Mouse (Mus musculus): ENCODE results near the gene Pitx1. TPM values are rescaled to one million over a fixed set of nuclear protein-coding genes. Genes with fewer than 3 reads are reported as not detected.

Pitx1 gene
- 22.6 and 37.5 TPM in 2 replicates for polyA plus RNA-seq (2015; fragmentation: Nextera tagmentation; extraction: Ambion mirVana)

DNA sequence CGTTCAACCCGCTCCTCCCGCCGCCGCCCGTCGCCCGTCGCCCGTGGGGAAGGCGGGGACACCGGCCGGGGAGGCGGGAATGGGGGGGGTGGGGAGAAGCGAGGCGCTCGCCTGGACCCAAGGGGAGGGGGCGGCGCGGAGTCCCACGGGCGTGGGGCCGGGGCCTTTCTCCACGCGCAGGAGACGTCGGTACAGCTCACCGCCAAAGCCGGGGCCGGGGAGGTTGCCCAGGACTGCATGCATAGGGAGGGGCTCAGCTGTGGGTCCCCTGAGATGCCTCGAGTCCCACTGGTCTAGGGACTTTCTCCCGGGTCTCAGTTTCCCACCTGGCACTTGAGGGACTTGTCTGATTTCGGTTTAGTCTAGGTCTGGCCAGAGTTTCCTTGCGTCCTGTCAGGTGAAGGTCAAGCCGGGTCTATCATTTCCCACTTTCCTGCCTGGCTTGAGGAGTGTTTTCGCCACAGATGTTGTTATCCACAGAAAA lies at the start of gene Pitx1:
TSS of gene Pitx1 (minus strand) at position 51 of the 484 bp plus-strand sequence.
- peak within 1 kb of the TSS; percentile 51 for H3K4me2 ChIP-seq
- no peak for ATAC-seq (ENCODE audit: insufficient number of reproducible peaks, low FRiP score, low TSS enrichment, low read depth)
- peak within 1 kb of the TSS; percentile 38 for H3K27ac ChIP-seq
- 1% methylated on average over 36 of the region's 36 CpGs for WGBS
- peak within 1 kb of the TSS; percentile 40 for H3K4me3 ChIP-seq
- H3K27me3 ChIP-seq, result peaks cover 97% of the 10 kb centered on the region
- H3K9me3 ChIP-seq, result no peaks in the 10 kb centered on the region
- H3K36me3 ChIP-seq, result no peaks in the 10 kb centered on the region
- peak within 1 kb of the TSS; percentile 26; the same call in 1 of the 2 replicates for H3K9ac ChIP-seq
- H3K4me1 ChIP-seq, result peaks cover 40% of the 10 kb centered on the region

DNA sequence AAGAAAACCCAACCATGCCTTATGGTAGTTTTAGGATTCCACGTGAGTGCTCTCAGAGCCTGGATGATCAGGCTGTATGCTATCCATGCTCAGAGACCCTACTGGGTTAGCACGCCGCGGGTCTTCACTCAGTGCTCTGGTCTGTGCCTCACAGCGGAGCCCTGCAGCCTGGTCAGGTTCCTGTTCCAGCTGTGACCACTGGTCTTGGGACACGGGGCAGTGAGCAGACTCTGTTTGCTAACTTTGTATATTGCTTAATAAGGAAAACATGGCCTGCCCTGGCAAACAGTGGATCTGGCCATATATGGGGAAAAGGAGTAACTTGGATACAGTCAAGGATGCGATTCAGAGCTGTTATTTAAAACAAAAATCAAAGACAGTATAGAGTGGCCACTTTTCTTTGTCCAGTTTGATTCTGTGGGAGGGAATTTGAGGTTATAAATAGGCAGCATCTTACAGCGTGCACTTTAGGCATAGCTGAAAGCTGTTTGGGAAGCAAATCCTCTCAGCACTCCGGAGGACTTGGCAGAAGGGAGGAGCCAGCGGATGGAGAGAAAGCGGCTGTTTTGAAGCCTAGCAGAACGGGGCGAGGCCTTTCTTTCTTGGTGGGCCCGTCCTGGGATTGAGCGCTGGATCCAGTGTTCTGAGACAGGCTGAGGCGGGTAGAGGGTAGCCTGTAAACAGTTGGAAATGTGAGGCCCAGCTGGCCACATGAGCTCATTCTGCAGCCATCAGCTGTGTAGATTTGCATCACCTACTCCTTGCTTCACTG lies 45.6 kb upstream of the Pitx1 start:
- Histone ChIP-seq H3K27me3 (peaks cover 11% of the 10 kb centered on the region), H3K9me3 (no peaks in the 10 kb centered on the region), H3K9ac (no peak overlapping the region), H3K4me3 (no peak overlapping the region), H3K4me1 (peaks cover 4% of the 10 kb centered on the region; the same call in 1 of the 2 replicates), H3K36me3 (no peaks in the 10 kb centered on the region), H3K4me2 (no peak overlapping the region), H3K27ac (no peak overlapping the region)
- no peak for ATAC-seq (ENCODE audit: insufficient number of reproducible peaks, low FRiP score, low TSS enrichment, low read depth)
- 48% methylated on average over 16 of the region's 16 CpGs for WGBS

DNA sequence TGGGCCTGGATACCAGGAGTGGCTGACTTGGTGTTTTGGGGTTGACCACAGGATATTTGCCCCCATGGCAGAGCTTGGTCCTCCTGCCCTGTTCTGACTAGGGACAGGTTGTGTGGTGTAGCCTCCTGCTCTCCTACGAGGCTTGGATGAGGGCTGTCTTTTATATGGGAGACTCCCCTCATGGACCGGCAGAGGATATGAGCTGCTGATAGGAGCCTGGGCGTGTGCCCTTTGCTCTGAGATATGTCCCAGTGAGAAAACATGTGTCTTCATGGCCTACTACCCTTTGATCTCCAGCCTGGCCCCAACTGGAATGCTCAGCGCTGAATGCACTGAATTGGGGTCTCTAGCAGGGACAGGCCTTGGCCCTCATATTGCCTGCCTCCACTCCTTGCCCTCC lies 42.4 kb upstream of the Pitx1 start:
- Histone ChIP-seq H3K36me3 (no peaks in the 10 kb centered on the region), H3K4me2 (no peak overlapping the region), H3K4me1 (peaks cover 4% of the 10 kb centered on the region; the same call in 1 of the 2 replicates), H3K27me3 (peaks cover 11% of the 10 kb centered on the region), H3K4me3 (no peak overlapping the region), H3K27ac (no peak overlapping the region), H3K9me3 (no peaks in the 10 kb centered on the region), H3K9ac (no peak overlapping the region)
- WGBS, result 88% methylated on average over 4 of the region's 4 CpGs
- no peak for ATAC-seq (ENCODE audit: insufficient number of reproducible peaks, low FRiP score, low TSS enrichment, low read depth)

DNA sequence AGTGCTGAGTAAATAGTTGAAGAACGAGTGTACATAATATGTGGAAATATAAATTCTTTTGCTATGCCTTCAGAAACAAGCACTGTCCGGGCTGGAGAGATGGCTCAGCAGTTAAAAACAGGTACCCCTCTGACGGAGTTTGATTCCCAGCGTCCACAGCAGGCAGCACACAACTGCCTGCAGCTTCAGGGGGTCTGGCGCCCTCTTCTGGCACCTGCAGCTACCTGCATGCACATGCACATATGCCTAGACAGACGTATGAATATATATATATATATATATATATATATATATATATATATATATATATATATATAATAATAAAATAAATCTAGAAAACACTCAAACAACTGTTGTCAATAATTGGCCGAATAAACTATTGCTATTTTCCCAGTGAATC lies 35.4 kb upstream of the Pitx1 start:
- Histone ChIP-seq H3K27me3 (no peaks in the 10 kb centered on the region), H3K4me2 (no peak overlapping the region), H3K9ac (no peak overlapping the region), H3K27ac (no peak overlapping the region), H3K4me3 (no peak overlapping the region), H3K4me1 (no peaks in the 10 kb centered on the region), H3K36me3 (no peaks in the 10 kb centered on the region), H3K9me3 (no peaks in the 10 kb centered on the region)
- 80% methylated on average over 7 of the region's 7 CpGs for WGBS
- no peak for ATAC-seq (ENCODE audit: insufficient number of reproducible peaks, low FRiP score, low TSS enrichment, low read depth)

DNA sequence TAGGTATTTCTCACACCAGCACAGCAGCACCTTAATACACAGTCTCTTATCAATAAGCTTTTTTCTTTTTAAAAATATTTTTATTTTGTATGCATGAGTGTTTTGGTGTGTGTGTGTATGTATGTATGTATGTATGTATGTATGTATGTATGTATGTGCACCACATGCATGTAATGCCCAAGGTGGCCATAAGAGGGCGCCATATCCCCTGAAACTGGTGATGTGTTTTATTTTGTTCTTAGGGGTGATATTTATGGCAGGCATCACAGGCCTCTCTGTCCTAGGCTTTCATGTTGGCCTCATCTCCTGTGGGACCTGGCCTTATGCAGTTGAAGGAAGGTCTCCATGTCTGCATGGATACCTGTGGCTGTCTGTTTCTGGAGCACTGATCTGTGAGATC lies 34.0 kb upstream of the Pitx1 start:
- Histone ChIP-seq H3K4me3 (no peak overlapping the region), H3K4me1 (no peaks in the 10 kb centered on the region), H3K9ac (no peak overlapping the region), H3K9me3 (no peaks in the 10 kb centered on the region), H3K36me3 (no peaks in the 10 kb centered on the region), H3K4me2 (no peak overlapping the region), H3K27ac (no peak overlapping the region), H3K27me3 (peaks cover 4% of the 10 kb centered on the region)
- ATAC-seq (ENCODE audit: insufficient number of reproducible peaks, low FRiP score, low TSS enrichment, low read depth), result no peak
- WGBS, result 73% methylated on average over 1 of the region's 1 CpGs

DNA sequence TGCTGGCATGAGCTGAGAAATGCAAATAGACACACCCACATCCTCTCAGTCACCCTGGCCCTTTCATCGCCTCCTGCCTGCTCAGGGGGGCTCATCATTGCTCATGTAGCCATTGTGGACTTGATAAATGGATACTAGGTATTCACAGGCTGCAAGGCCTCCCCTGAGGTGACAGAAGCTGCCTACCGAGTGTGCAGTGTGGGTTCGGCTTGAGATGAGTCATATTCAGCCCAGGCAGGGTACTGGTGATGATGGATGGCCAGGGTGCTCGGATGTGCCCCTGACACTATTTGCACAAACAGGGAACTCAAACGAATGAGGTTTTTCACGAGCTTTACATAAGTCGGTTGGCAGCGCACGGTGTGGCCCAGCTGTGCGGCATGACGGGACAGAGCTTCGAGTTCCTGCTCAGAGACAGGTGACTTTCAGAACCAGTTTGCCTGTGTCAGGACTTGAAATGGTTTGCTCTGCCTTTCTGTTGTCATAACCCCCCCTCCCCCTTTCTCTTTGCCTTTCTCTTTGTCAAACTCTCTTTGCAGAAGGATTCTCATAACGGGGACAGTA lies 31.6 kb upstream of the Pitx1 start:
- no peak for ATAC-seq (ENCODE audit: insufficient number of reproducible peaks, low FRiP score, low TSS enrichment, low read depth)
- H3K4me3 ChIP-seq, result no peak overlapping the region
- H3K27ac ChIP-seq, result no peak overlapping the region
- no peak overlapping the region for H3K4me2 ChIP-seq
- no peak overlapping the region for H3K9ac ChIP-seq
- H3K9me3 ChIP-seq, result no peaks in the 10 kb centered on the region
- H3K27me3 ChIP-seq, result peaks cover 27% of the 10 kb centered on the region
- 46% methylated on average over 13 of the region's 13 CpGs for WGBS
- no peaks in the 10 kb centered on the region for H3K4me1 ChIP-seq
- no peaks in the 10 kb centered on the region for H3K36me3 ChIP-seq

DNA sequence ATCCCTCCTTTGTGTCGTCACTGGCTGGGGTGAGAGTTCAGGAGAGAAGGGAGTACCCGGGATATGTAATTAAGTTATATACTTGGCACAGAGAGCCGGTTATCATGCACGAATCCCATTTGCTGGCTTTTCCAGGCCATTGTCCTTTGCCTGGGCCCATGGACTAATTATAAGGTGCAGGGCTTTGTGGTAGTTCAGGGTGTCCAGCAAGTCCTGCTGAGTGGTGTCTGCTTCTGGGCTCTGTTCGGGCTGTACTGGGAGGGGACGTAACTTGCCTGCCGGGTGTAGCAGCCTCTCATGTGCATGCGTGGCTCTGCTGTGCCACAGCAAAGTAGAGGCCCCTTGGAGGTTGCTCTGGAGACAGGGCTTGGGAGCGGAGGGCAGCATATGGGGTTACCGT lies 24.5 kb upstream of the Pitx1 start:
- 60% methylated on average over 10 of the region's 10 CpGs for WGBS
- ATAC-seq (ENCODE audit: insufficient number of reproducible peaks, low FRiP score, low TSS enrichment, low read depth), result no peak
- Histone ChIP-seq H3K4me3 (no peak overlapping the region), H3K4me1 (peaks cover 26% of the 10 kb centered on the region), H3K9ac (no peak overlapping the region), H3K27ac (no peak overlapping the region), H3K27me3 (peaks cover 79% of the 10 kb centered on the region), H3K4me2 (no peak overlapping the region), H3K36me3 (no peaks in the 10 kb centered on the region), H3K9me3 (no peaks in the 10 kb centered on the region)

DNA sequence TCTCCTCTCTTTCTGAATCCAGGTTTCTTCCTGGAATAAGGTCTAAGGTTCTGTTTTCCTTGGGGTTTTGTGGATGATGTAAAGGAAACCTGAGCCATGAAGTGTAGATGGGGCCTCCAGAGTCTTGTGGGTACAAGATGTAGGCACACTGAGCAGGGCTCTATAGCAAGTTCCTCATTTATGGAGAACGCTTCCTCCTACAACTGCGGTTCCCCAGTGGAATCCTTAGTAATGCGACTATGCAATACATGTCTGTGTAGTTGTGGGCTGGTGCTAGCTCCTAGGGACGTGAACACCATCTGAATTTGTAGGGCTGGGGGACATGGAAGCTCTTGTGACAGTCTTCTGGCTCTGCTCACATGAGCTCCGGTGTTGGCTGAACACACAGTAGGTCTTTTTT lies 22.5 kb upstream of the Pitx1 start:
- ATAC-seq (ENCODE audit: insufficient number of reproducible peaks, low FRiP score, low TSS enrichment, low read depth), result no peak
- Histone ChIP-seq H3K27ac (no peak overlapping the region), H3K4me1 (peaks cover 27% of the 10 kb centered on the region), H3K4me2 (no peak overlapping the region), H3K27me3 (peaks cover 80% of the 10 kb centered on the region), H3K9ac (no peak overlapping the region), H3K4me3 (no peak overlapping the region), H3K36me3 (no peaks in the 10 kb centered on the region), H3K9me3 (no peaks in the 10 kb centered on the region)
- WGBS, result 62% methylated on average over 5 of the region's 5 CpGs

DNA sequence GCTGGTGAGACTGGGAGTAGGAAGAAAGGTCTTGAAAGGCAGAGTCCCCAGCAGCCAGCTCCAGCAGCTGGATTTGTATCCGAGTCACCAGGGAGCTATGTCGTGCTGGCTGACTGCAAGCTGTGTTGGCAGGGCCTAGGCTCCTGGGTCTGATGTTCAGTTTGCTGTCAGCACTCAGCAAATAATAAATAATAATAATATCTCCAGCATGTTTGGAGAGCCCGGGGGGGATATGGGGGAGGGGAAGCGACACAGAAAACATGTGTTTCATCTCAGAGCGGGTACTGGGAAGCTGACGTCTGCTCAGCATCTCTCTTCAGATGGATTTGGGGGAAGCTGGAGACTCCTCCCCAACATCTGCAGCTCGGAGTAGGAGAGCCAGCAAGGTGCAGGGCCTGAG lies 19.8 kb upstream of the Pitx1 start:
- no peaks in the 10 kb centered on the region for H3K36me3 ChIP-seq
- ATAC-seq (ENCODE audit: insufficient number of reproducible peaks, low FRiP score, low TSS enrichment, low read depth), result peak; percentile 12; the same call in 1 of the 2 replicates

DNA sequence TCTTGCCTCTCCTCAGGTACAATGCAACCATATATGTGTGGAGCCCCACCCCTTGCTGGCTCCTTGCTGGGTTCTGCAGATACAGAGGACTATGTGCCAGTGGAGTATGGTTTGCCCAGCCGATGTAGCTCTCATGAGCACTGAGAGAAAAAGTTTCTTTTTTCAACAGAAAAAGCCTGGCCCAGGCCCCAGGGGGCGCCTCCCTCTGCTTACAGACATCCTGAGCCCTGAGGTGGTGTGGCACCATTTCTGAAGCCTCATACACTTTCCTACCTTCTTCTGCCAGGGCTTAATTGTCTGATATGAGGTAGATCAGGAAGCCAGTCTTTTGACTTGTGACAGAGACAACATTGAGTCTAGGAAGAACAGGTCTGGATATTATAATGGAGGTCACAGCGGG lies 16.2 kb upstream of the Pitx1 start:
- H3K27ac ChIP-seq, result no peak overlapping the region
- H3K9me3 ChIP-seq, result no peaks in the 10 kb centered on the region
- H3K4me1 ChIP-seq, result peaks cover 24% of the 10 kb centered on the region
- H3K4me3 ChIP-seq, result no peak overlapping the region
- H3K9ac ChIP-seq, result no peak overlapping the region
- no peak for ATAC-seq (ENCODE audit: insufficient number of reproducible peaks, low FRiP score, low TSS enrichment, low read depth)
- no peaks in the 10 kb centered on the region for H3K36me3 ChIP-seq
- H3K27me3 ChIP-seq, result peaks cover 87% of the 10 kb centered on the region
- 74% methylated on average over 3 of the region's 3 CpGs for WGBS
- no peak overlapping the region for H3K4me2 ChIP-seq

More for the DNA sequence above, 19.8 kb upstream of the Pitx1 start:
- H3K27ac ChIP-seq, result no peak overlapping the region
- peaks cover 82% of the 10 kb centered on the region for H3K27me3 ChIP-seq
- peaks cover 27% of the 10 kb centered on the region for H3K4me1 ChIP-seq
- no peaks in the 10 kb centered on the region for H3K9me3 ChIP-seq
- WGBS, result 31% methylated on average over 7 of the region's 7 CpGs
- no peak overlapping the region for H3K4me3 ChIP-seq
- no peak overlapping the region for H3K9ac ChIP-seq
- H3K4me2 ChIP-seq, result no peak overlapping the region

DNA sequence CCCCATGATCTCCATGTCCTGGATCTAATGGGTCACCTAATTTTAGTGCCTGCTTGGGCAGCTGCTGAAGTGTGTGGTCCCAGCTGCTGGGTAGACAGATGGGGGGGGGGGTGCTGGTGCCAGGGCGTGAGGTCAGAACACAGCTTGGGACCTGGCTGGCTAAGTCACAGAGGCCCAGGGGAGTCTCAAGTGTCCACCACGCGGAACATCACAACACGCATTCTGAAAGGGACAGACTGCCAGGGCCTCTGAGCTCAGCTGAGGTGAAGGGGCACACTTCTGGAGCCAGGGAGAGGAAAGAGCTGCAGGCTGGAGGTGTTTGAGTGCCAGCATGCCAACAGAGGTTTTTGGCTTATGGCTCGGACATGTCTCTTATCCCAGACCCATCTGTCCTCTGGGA lies 14.7 kb upstream of the Pitx1 start:
- H3K36me3 ChIP-seq, result no peaks in the 10 kb centered on the region
- no peak overlapping the region for H3K4me3 ChIP-seq
- H3K4me1 ChIP-seq, result peaks cover 18% of the 10 kb centered on the region
- no peaks in the 10 kb centered on the region for H3K9me3 ChIP-seq
- peaks cover 87% of the 10 kb centered on the region for H3K27me3 ChIP-seq
- H3K27ac ChIP-seq, result no peak overlapping the region
- no peak overlapping the region for H3K4me2 ChIP-seq
- 69% methylated on average over 5 of the region's 5 CpGs for WGBS
- ATAC-seq (ENCODE audit: insufficient number of reproducible peaks, low FRiP score, low TSS enrichment, low read depth), result no peak
- H3K9ac ChIP-seq, result no peak overlapping the region

DNA sequence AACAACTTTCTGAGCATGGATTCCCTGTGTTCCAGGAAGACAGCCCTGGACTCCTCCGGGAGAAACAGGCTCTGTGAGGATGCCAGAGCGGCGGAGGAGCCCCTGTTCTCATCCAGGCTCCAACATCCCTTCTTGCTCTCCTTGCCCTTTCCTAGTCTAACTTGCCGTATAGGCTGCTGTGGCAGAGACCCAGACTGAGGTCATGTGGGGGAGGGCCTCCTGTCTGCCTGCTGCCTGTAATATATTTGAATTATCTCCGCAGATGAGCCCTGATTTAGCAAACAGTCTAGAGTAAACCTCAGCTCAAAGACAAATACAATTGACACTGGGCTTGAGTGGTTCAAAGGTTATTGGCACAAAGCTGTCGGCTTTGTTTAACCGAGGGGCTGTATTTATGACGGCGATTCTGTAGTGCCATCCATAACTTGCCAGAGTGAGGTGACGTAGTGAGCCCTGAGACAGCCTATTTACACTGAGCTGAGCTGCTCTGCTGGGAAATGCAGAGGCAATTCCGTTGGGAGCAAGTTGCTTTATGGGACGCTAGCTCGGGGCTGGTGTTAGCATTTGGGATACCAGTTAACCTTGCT lies 12.7 kb upstream of the Pitx1 start:
- H3K4me1 ChIP-seq, result peaks cover 15% of the 10 kb centered on the region
- peaks cover 90% of the 10 kb centered on the region for H3K27me3 ChIP-seq
- WGBS, result 39% methylated on average over 13 of the region's 13 CpGs
- H3K4me2 ChIP-seq, result no peak overlapping the region
- no peak overlapping the region for H3K9ac ChIP-seq
- no peak for ATAC-seq (ENCODE audit: insufficient number of reproducible peaks, low FRiP score, low TSS enrichment, low read depth)
- no peaks in the 10 kb centered on the region for H3K9me3 ChIP-seq
- H3K27ac ChIP-seq, result no peak overlapping the region
- H3K4me3 ChIP-seq, result no peak overlapping the region
- no peaks in the 10 kb centered on the region for H3K36me3 ChIP-seq
